ENCODE assay signal across 33 mouse cellular contexts in genomic region chr2:130029826-130030225, GRCm38 (mm10). TPM values are rescaled to one million over a fixed set of nuclear protein-coding genes. Genes with fewer than 3 reads are reported as not detected.
A peak's percentile ranks its signal among the peaks of the same experiment; 100 is the strongest.
DNase-seq lines count a peak whose midpoint lies in the region; ATAC-seq lines count a peak whose summit lies in the region.
"Had no signal": no experiment of that assay in that cellular context is flagged by ENCODE, and none has a peak within 500 bp of the region (broad histone marks: within the 10 kb centered on the region; RNA-seq: fewer than 3 reads in every experiment).

No protein-coding gene starts in this region.

- H3K4me3 ChIP-seq in forebrain, embryonic 12.5 days (replicated peaks): no peak overlapping the region
- H3K4me3 ChIP-seq in midbrain, embryonic 10.5 days: no peak overlapping the region
- H3K4me3 ChIP-seq: embryonic facial prominence, embryonic 13.5 days; forebrain, embryonic 10.5 days; heart, embryonic 10.5 days; heart, embryonic 15.5 days; intestine, embryonic 15.5 days; liver, embryonic 12.5 days; midbrain, embryonic 15.5 days; neural tube, embryonic 13.5 days; stomach, embryonic 15.5 days had no signal

- peak; percentile 66 for ATAC-seq in common myeloid progenitor, adult 5-6 weeks (replicated peaks; ENCODE audit: low read depth, poor library complexity, severe bottlenecking)
- ATAC-seq in forebrain, embryonic 12.5 days (ENCODE audit: low FRiP score): no peak
- ATAC-seq: hindbrain, embryonic 16.5 days; intestine, embryonic 15.5 days; liver, embryonic 12.5 days; liver, postnatal 0 days; midbrain, embryonic 15.5 days; Patski had no signal

- no peak overlapping the region for H3K4me2 ChIP-seq in forebrain, embryonic 12.5 days
- H3K4me2 ChIP-seq: embryonic facial prominence, embryonic 13.5 days; heart, embryonic 15.5 days; intestine, embryonic 15.5 days; liver, embryonic 12.5 days; midbrain, embryonic 15.5 days; neural tube, embryonic 13.5 days; stomach, embryonic 15.5 days had no signal

- no peaks in the 10 kb centered on the region for H3K4me1 ChIP-seq in forebrain, embryonic 12.5 days
- H3K4me1 ChIP-seq in midbrain, embryonic 10.5 days: 0 out of 2 replicates have a peak, but pooled peaks cover 3% of the 10 kb centered on the region
- H3K4me1 ChIP-seq: embryonic facial prominence, embryonic 13.5 days; forebrain, embryonic 10.5 days; intestine, embryonic 15.5 days; liver, embryonic 12.5 days; midbrain, embryonic 15.5 days; neural tube, embryonic 13.5 days; stomach, embryonic 15.5 days had no signal

- DNase-seq in heart, adult 11 months: peak; percentile 88
- DNase-seq in heart, adult 18-20 months: no peak
- peak; percentile 21 to 42 for DNase-seq in monocyte, adult 2 months (ENCODE audit: low read depth in 1 of 2, low spot score in 2 of 2)
- DNase-seq in frontal cortex, adult 2 months (ENCODE audit: extremely low spot score in 1 of 2, low spot score in 1 of 2): no peak
- DNase-seq in testis, postnatal 14 days (ENCODE audit: low spot score): no peak
- DNase-seq in midbrain, embryonic 10.5 days (ENCODE audit: low spot score): no peak
- DNase-seq: adrenal gland, postnatal 14 days; cerebellum, adult 11-12 months; cerebellum, adult 9-11 months; kidney, adult 2 months; layer of hippocampus, postnatal 36 days; left cerebral cortex, postnatal 4 days; liver, postnatal 0 days; lung, postnatal 36 days; thymus, postnatal 25 days had no signal

- no peaks in the 10 kb centered on the region for H3K9me3 ChIP-seq in forebrain, embryonic 12.5 days
- H3K9me3 ChIP-seq in midbrain, embryonic 10.5 days (replicated peaks): no peaks in the 10 kb centered on the region
- H3K9me3 ChIP-seq: embryonic facial prominence, embryonic 13.5 days; forebrain, embryonic 10.5 days; heart, embryonic 10.5 days; heart, embryonic 15.5 days; intestine, embryonic 15.5 days; liver, embryonic 12.5 days; midbrain, embryonic 15.5 days; neural tube, embryonic 13.5 days; stomach, embryonic 15.5 days had no signal

- WGBS in forebrain, embryonic 12.5 days: 92% methylated on average over 11 of the region's 11 CpGs
- 92% methylated on average over 11 of the region's 11 CpGs for WGBS in midbrain, embryonic 10.5 days

- no peak overlapping the region for H3K9ac ChIP-seq in forebrain, embryonic 12.5 days
- H3K9ac ChIP-seq: embryonic facial prominence, embryonic 13.5 days; heart, embryonic 15.5 days; intestine, embryonic 15.5 days; liver, embryonic 12.5 days; liver, postnatal 0 days; midbrain, embryonic 15.5 days; neural tube, embryonic 13.5 days; stomach, embryonic 15.5 days had no signal

- no peak overlapping the region for H3K27ac ChIP-seq in forebrain, embryonic 12.5 days
- H3K27ac ChIP-seq in midbrain, embryonic 10.5 days (replicated peaks): no peak overlapping the region
- H3K27ac ChIP-seq: embryonic facial prominence, embryonic 13.5 days; forebrain, embryonic 10.5 days; heart, embryonic 10.5 days; heart, embryonic 15.5 days; intestine, embryonic 15.5 days; kidney, postnatal 0 days; liver, embryonic 12.5 days; midbrain, embryonic 15.5 days; neural tube, embryonic 13.5 days; stomach, embryonic 15.5 days had no signal

- H3K36me3 ChIP-seq in forebrain, embryonic 12.5 days (replicated peaks): no peaks in the 10 kb centered on the region
- H3K36me3 ChIP-seq in midbrain, embryonic 10.5 days: no peaks in the 10 kb centered on the region
- H3K36me3 ChIP-seq: embryonic facial prominence, embryonic 13.5 days; forebrain, embryonic 10.5 days; heart, embryonic 10.5 days; heart, embryonic 15.5 days; intestine, embryonic 15.5 days; liver, embryonic 12.5 days; midbrain, embryonic 15.5 days; neural tube, embryonic 13.5 days; stomach, embryonic 15.5 days had no signal

- no peaks in the 10 kb centered on the region for H3K27me3 ChIP-seq in forebrain, embryonic 12.5 days
- no peaks in the 10 kb centered on the region for H3K27me3 ChIP-seq in midbrain, embryonic 10.5 days (ENCODE audit: low read depth, poor library complexity, severe bottlenecking)
- H3K27me3 ChIP-seq: embryonic facial prominence, embryonic 13.5 days; heart, embryonic 15.5 days; intestine, embryonic 15.5 days; liver, embryonic 12.5 days; midbrain, embryonic 15.5 days; neural tube, embryonic 13.5 days; stomach, embryonic 15.5 days had no signal

RNA-seq across cellular contexts. Expression of gene Tgm3, which starts 17.7 kb away (rescaled TPM):
- total RNA-seq in heart, adult 18-20 months (2021): under 1 TPM in 1 of 2 experiments, not detected in 1; 0.21 TPM
- 0.05 TPM in 1 of 2 replicates, not detected in the other for total RNA-seq in common myeloid progenitor, adult 5-6 weeks (2017)
- 1.5 and 1.6 TPM in 2 replicates for polyA plus RNA-seq in frontal cortex, adult 2 months (2012; rRNA removed)
- not detected in 2 replicates for polyA plus RNA-seq in forebrain, embryonic 12.5 days (2016; fragmentation: Nextera tagmentation; extraction: Ambion mirVana)
- polyA plus RNA-seq in midbrain, embryonic 10.5 days (2016; fragmentation: Nextera tagmentation; extraction: Ambion mirVana): not detected in 2 replicates
- total RNA-seq: gastrocnemius, adult 8-10 months; megakaryocyte-erythroid progenitor cell, adult 5-6 weeks; MEL had no signal
- polyA plus RNA-seq: forebrain, embryonic 10.5 days; heart, embryonic 10.5 days; heart, embryonic 15.5 days; hindbrain, embryonic 16.5 days; intestine, embryonic 15.5 days; kidney, postnatal 0 days; liver, embryonic 12.5 days; liver, postnatal 0 days; lung, embryonic 16.5 days had no signal

Comparison
In these comparisons a context has a peak if more than half of its experiments do, and no peak if none do; other contexts are left out.
1. DNase-seq: peak in heart, adult 11 months (single experiment) and monocyte, adult 2 months (2 of 2); none in heart, adult 18-20 months (0 of 2), frontal cortex, adult 2 months (0 of 2), testis, postnatal 14 days (single experiment) and midbrain, embryonic 10.5 days (single experiment).